Mouse (Mus musculus) midbrain, embryonic 10.5 days (tissue): ENCODE data around the gene Arhgef15. TPM values are rescaled to one million over a fixed set of nuclear protein-coding genes. Genes with fewer than 3 reads are reported as not detected.
"Not testable (repeated sequence)": the region's sequence is repeated elsewhere in the genome, so short reads cannot be mapped to it uniquely, and the experiment has no call there.

Source experiments
- DNase-seq: peaks from one replicate; pipeline ENCODE4 v3.0.0-alpha.2; 2017; ENCODE audit warnings: low spot score
- H3K27ac ChIP-seq: fragments of 300-500 bp; sonication (generic); replicated peaks from 2 replicates; pipeline ENCODE4 v1.5.1; 2016; ENCODE audit warnings: mild to moderate bottlenecking
- H3K27me3 ChIP-seq: fragments of 300-500 bp; sonication (generic); 2 replicates; pipeline ENCODE4 v1.6.1; 2016; ENCODE audit warnings: low read depth, mild to moderate bottlenecking; ENCODE audit not compliant: poor library complexity, severe bottlenecking
- H3K36me3 ChIP-seq: fragments of 300-500 bp; sonication (generic); 2 replicates; pipeline ENCODE4 v1.6.1; 2016; ENCODE audit warnings: mild to moderate bottlenecking, moderate library complexity
- H3K4me1 ChIP-seq: fragments of 300-500 bp; sonication (generic); 2 replicates; pipeline ENCODE4 v1.6.1; 2016
- H3K4me3 ChIP-seq: fragments of 300-500 bp; sonication (generic); 2 replicates; pipeline ENCODE4 v1.5.1; 2016; ENCODE audit warnings: mild to moderate bottlenecking, moderate library complexity
- H3K9me3 ChIP-seq: fragments of 300-500 bp; sonication (generic); replicated peaks from 2 replicates; pipeline ENCODE4 v1.6.1; 2016; ENCODE audit warnings: mild to moderate bottlenecking
- WGBS: fragments of 180-500 bp; shearing (Covaris S2); methylation state at CpG from one replicate; pipeline ENCODE4 v1.1.7; 2016; 5-methylcytosine and 5-hydroxymethylcytosine counted together
- polyA plus RNA-seq: library from polyadenylated mRNA; unstranded; fragments of >200 nt; fragmentation: Nextera tagmentation; extraction: Ambion mirVana; gene quantifications from 2 replicates; pipeline ENCODE4 v1.2.1, GENCODE M21; 2016

The Arhgef15 gene
- polyA plus RNA-seq, 1 experiment from 2014 or later: 6.4 TPM

DNA sequence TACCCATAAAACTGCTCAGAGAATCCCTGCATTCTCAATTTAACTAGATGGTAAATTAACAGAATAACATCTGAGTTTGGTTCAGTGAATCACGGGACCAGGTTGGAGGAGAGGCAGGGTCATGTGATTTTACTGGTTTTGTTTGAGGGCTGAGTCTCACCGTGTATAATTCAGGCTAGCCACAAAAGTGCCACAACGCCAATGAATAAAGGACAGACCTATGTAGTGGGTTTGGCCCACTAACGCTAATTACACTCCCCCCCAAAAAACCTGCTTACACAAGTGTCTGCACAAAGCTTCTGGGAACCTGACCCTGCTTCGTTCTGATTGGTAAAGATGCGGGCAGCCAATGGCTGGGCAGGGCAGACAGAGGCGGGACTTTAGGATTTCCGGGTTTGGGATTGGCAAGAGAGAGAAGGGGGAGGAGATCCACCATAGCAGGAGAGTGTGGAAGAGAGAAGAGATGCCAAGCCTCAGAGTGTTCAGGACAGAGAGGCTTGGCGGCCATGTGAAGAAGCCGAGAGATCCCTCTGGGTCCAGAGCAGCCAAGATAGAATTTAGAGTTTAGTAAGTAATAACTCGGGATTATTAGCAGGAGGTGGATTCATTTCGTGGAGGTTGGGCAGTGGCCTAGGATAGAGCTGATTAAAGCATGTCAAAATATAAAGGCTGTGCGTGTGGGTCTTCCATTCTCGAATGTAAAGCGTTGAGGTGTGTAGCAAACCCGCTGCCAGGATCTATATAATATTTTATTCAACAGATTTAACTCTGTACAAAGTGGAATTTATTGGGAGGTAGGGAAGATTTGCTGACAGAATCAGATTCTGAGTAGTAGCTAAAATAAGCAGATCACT is 17.6 kb downstream of the Arhgef15 start:
- peak overlapping the region; percentile 58 for H3K4me3 ChIP-seq
- H3K27me3 ChIP-seq: no peaks in the 10 kb centered on the region
- H3K9me3 ChIP-seq: no peaks in the 10 kb centered on the region
- peaks cover 14% of the 10 kb centered on the region for H3K4me1 ChIP-seq
- peak overlapping the region; percentile 80 for H3K27ac ChIP-seq
- 5% methylated on average over 16 of the region's 16 CpGs for WGBS
- DNase-seq: peak; percentile 88
- no peaks in the 10 kb centered on the region for H3K36me3 ChIP-seq

DNA sequence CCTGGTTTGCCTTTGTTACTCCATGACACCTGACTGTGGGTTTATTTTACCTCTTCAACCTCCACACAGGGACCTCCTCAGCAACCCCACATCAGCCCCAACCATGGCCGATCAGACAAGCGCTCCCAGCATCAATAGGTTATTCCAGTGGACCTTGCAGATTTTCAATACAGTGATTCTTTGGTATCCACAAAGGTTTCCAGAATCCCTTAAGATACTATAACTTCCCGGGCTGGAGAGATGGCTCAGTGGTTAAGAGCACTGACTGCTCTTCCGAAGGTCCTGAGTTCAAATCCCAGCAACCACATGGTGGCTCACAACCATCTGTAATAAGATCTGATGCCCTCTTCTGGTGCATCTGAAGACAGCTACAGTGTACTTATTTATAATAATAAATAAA is 20.3 kb downstream of the Arhgef15 start:
- H3K36me3 ChIP-seq, H3K9me3 ChIP-seq, H3K4me3 ChIP-seq, H3K27ac ChIP-seq, DNase-seq, H3K27me3 ChIP-seq: not testable (repeated sequence)
- WGBS: 89% methylated on average over 4 of the region's 4 CpGs
- peaks cover 14% of the 10 kb centered on the region for H3K4me1 ChIP-seq

DNA sequence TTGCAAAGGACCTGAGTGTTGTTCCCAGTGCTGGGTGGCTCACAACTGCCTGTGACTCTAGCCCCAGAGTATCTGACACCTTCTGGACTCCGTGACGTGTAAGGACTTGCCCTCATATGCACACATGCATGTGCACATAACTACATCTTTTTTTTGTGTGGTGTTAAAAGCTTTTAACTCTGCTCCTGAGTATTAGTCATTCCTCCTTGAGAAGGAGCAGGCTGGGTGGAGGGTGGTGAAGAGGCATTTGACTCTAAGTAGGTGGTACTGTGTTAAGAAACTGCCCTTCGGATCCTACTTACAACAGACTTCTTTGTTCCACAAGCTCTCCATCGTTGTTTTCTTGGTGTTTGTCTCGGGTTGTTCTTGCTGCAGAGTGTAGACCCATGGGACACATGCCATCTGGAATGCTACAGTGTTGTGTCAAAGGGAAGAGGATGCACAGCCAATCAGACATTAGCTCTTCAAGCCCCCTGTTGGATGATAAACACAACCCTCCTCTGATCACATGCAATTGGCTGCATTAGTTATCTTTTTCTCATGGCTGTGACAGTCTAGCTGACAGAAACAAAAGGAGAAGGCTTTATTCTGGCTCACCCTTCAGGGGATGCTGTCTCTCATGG is 23.3 kb downstream of the Arhgef15 start:
- H3K27ac ChIP-seq: no peak overlapping the region
- no peak overlapping the region for H3K4me3 ChIP-seq
- H3K4me1 ChIP-seq: no peaks in the 10 kb centered on the region; the same call in 1 of the 2 replicates
- no peak for DNase-seq
- H3K27me3 ChIP-seq: no peaks in the 10 kb centered on the region
- H3K9me3 ChIP-seq: no peaks in the 10 kb centered on the region
- no peaks in the 10 kb centered on the region for H3K36me3 ChIP-seq
- WGBS: 77% methylated on average over 5 of the region's 5 CpGs

DNA sequence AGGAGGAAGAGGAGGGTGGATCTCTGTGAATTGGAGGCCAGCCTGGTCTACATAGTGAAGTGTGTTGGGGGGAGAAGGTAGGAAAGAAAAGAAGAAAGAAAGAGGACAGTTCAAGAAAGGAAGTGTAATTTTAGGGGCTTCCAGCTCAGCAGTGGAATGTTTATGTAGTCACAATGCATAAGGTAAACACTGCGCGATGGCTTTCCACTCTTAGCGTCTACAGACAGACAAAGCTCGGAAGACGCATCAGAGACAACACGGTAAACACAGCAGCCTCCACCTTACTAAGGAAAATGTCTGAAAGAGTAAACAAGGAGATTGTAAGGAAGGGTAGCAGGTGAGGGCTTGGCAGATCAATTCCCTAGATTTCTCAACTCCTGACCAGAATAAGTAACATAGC is 27.3 kb downstream of the Arhgef15 start:
- H3K27ac ChIP-seq: no peak overlapping the region
- 82% methylated on average over 6 of the region's 6 CpGs for WGBS

DNA sequence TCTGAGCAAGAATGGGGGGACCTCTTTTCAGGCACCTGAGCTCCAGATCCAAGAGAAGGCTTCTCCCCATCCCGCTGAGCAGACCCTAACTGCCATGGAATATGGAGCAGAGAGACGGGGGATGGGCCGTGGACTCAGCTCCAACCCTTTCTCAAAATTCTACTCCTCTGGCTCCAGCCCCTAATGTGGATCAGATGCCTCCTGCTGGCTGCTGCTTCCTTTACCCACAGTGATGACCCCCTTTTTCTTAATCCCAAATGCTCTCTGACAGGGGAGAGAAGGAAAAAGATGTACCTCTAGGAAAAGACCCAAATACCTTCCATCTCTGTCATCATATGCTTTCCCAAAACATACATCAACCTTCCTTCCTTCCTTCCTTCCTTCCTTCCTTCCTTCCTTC is 30.3 kb downstream of the Arhgef15 start, which contains the start of gene Odf4:
TSS of gene Odf4 (minus strand) at position 101 of the 400 bp plus-strand sequence.
- Histone ChIP-seq H3K27me3 (no peaks in the 10 kb centered on the region), H3K4me3 (no peak within 1 kb of the TSS), H3K4me1 (0 out of 2 replicates have a peak, but pooled peaks cover 6% of the 10 kb centered on the region), H3K27ac (no peak within 1 kb of the TSS), H3K36me3 (no peaks in the 10 kb centered on the region), H3K9me3 (no peaks in the 10 kb centered on the region)
- WGBS: 78% methylated on average over 3 of the region's 3 CpGs
- DNase-seq: no peak

More for the DNA sequence above, 27.3 kb downstream of the Arhgef15 start:
- no peaks in the 10 kb centered on the region for H3K4me1 ChIP-seq
- no peak overlapping the region for H3K4me3 ChIP-seq
- no peaks in the 10 kb centered on the region for H3K9me3 ChIP-seq
- no peaks in the 10 kb centered on the region for H3K27me3 ChIP-seq
- no peak for DNase-seq
- H3K36me3 ChIP-seq: no peaks in the 10 kb centered on the region

DNA sequence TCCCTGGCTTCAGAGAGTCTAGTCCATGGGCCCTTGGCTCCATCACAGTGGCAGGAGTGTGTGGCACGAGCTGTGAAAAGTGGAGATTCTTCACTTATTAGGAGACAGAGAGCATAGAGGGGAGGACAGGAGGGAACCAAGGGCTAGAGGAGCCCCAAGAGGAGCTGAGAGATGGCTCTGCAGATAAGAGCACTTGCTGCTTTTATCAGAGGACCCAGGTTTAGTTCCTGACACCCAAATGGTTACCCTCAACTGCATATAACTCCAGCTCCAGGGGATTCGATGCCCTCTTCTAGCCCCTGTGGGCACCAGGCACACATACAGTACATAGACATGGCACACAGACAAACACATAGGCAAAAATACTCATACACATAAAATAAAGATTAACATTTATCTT is 32.5 kb downstream of the Arhgef15 start:
- Histone ChIP-seq H3K36me3 (no peaks in the 10 kb centered on the region), H3K27me3 (no peaks in the 10 kb centered on the region), H3K9me3 (no peaks in the 10 kb centered on the region), H3K4me1 (0 out of 2 replicates have a peak, but pooled peaks cover 6% of the 10 kb centered on the region), H3K27ac (no peak overlapping the region), H3K4me3 (no peak overlapping the region)
- DNase-seq: no peak
- 81% methylated on average over 2 of the region's 2 CpGs for WGBS

DNA sequence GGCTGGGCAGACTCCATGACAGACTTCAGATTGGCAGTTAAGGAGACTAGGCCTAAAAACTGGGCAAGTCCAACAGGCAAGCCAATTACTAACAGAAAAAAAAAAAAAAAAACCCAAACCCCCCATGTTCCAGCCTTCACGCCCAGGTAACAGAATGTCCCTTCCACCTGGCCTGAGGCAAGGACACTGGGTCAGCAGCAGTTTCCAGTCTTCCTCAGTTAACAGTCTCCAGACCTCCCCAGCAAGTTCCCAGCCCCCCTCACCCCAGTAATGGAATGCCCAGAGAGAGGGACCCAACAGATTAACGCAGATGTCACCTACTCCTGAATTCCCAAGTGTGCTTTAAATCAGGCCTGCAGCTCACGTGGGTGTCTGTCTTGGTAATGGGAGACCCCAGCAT is 34.1 kb downstream of the Arhgef15 start:
- no peak for DNase-seq
- WGBS: 63% methylated on average over 3 of the region's 3 CpGs
- H3K27me3 ChIP-seq: no peaks in the 10 kb centered on the region
- H3K9me3 ChIP-seq: no peaks in the 10 kb centered on the region
- 0 out of 2 replicates have a peak, but pooled peaks cover 6% of the 10 kb centered on the region for H3K4me1 ChIP-seq
- no peak overlapping the region for H3K4me3 ChIP-seq
- H3K27ac ChIP-seq: no peak overlapping the region
- no peaks in the 10 kb centered on the region for H3K36me3 ChIP-seq

DNA sequence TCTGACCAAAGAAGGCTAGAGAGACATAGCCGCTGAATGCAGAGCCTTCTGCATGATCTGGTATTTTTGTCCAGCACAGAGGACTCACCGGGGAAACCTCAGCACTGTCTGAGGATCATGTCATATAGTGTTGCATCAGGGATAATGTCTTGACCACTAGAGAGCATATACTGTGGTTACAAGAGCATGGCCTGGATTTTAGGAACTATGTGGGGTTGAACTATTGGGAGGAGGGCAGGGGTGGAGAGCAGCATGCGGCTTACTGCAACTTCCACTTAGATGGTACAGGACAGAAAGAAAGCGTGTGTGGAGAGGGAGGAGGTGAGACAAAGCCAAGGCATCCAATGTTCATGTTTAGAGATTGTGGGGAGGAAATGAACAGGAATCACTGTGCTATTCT is 42.7 kb downstream of the Arhgef15 start:
- H3K36me3 ChIP-seq: no peaks in the 10 kb centered on the region
- H3K27me3 ChIP-seq: no peaks in the 10 kb centered on the region
- DNase-seq: no peak
- H3K9me3 ChIP-seq: no peaks in the 10 kb centered on the region; the same call in 1 of the 2 replicates
- H3K4me1 ChIP-seq: no peaks in the 10 kb centered on the region; the same call in 1 of the 2 replicates
- H3K4me3 ChIP-seq: no peak overlapping the region
- H3K27ac ChIP-seq: no peak overlapping the region
- WGBS: 89% methylated on average over 4 of the region's 4 CpGs

DNA sequence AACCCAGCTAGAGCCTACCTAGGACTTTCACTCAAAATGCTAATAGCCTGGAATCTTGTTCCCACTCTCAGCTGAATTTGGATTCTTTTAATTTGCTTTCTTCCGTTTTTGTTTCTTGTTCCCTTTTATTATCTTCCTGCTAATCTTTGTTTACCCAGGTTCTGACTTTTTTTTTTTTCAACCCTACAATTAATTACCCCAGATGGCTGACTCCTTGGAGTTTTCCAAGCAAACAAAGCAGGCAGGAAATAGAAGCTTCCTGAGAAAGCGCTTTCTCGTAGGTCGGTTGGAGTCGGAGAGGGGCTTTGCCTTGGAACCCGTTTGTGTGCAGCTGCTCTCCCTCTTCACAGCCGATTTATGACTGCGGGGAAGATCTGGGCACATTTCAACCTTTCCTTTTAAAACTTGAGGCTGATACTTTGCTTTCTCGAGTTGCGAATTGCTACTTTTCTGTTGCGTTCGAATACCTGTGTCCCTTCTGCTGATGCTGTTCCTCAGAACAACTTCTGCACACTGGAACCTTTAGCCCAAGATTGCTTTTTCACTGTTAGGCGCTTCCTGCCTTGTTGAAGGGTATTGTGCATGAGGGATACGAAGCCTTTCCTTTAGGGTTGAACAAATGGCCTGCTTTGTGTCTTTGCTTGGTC is 45.6 kb downstream of the Arhgef15 start:
- WGBS: 64% methylated on average over 14 of the region's 14 CpGs
- no peak overlapping the region for H3K27ac ChIP-seq
- peaks cover 5% of the 10 kb centered on the region; the same call in 1 of the 2 replicates for H3K4me1 ChIP-seq
- no peaks in the 10 kb centered on the region for H3K27me3 ChIP-seq
- no peaks in the 10 kb centered on the region; the same call in 1 of the 2 replicates for H3K9me3 ChIP-seq
- peaks cover 12% of the 10 kb centered on the region for H3K36me3 ChIP-seq
- H3K4me3 ChIP-seq: no peak overlapping the region
- DNase-seq: no peak

DNA sequence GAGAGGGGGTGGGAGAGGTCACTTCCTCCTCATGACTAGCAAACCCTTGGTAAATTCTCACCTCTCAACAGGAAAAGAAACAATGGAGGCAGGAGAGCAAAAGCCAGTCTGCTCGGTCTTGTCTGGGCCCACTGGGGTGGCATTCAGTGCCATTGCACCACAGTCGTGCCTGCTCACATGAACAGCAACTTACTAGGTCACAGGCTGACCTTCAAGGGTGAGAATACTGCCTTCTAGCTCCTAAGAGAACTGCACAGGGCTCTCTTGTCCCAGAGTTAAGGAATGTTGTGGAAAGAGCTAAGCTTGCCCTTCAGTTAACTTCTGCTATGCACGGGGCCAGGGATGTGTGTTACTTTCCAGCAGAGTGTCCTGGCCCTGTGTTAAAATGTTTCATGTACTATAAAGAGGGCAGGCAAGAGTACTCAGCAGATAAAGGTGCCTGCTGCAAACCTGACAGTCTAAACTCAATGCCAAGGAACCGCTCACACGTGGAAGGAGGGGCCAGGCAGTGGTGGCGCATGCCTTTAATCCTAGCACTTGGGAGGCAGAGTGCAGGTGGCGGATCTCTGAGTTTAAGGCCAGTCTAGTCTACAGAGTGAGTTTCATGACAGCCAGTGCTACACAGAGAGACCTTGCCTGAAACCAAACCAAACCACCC is 48.3 kb downstream of the Arhgef15 start:
- Histone ChIP-seq H3K9me3 (no peaks in the 10 kb centered on the region; the same call in 1 of the 2 replicates), H3K27me3 (no peaks in the 10 kb centered on the region), H3K4me3 (no peak overlapping the region), H3K36me3 (peaks cover 39% of the 10 kb centered on the region), H3K27ac (no peak overlapping the region), H3K4me1 (peaks cover 5% of the 10 kb centered on the region; the same call in 1 of the 2 replicates)
- DNase-seq: no peak
- WGBS: 51% methylated on average over 7 of the region's 7 CpGs

DNA sequence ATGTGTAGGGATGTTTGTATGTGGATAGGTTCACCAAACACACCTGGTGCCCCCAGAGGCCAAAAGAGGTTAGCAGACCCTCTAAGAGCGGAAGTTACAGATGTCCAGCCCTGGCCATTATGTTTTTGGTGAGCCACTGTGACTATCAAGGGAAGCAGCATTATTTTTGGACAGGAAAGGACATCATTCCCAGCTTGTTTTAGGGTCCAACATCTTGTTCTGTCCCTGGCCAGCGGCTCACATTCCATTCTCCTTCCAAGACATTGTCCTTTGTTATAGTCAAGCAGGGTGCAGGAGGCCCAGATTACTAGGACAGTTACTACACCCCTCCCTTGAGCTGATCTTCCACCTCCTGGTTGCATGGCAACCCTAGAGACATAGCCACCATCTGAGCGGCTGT is 50.0 kb downstream of the Arhgef15 start:
- DNase-seq: no peak
- Histone ChIP-seq H3K27me3 (no peaks in the 10 kb centered on the region), H3K36me3 (peaks cover 56% of the 10 kb centered on the region), H3K27ac (no peak overlapping the region), H3K9me3 (no peaks in the 10 kb centered on the region), H3K4me1 (peaks cover 16% of the 10 kb centered on the region), H3K4me3 (no peak overlapping the region)
- 77% methylated on average over 3 of the region's 3 CpGs for WGBS

DNA sequence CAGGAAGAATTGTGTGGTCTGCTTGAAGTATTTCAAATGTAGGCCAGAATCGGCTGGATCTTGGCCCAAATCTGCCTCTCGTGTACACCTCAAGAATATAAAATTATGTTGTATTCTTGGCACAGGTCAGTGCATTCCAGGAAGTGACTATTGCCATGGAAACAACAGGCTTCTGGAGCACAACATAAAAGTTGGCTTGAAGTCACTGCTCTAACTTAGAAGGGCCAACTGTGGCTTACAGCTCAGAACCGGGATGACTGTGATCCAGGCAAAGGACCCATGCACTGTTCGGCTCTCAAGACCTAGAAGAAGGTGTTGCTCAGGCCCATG is 50.9 kb downstream of the Arhgef15 start:
- H3K27ac ChIP-seq: no peak overlapping the region
- DNase-seq: no peak
- peaks cover 16% of the 10 kb centered on the region for H3K4me1 ChIP-seq
- peaks cover 56% of the 10 kb centered on the region for H3K36me3 ChIP-seq
- H3K9me3 ChIP-seq: no peaks in the 10 kb centered on the region
- H3K27me3 ChIP-seq: no peaks in the 10 kb centered on the region
- WGBS: 93% methylated on average over 4 of the region's 4 CpGs
- no peak overlapping the region for H3K4me3 ChIP-seq
